Mouse (Mus musculus): ENCODE results near the gene Sept11. TPM values are rescaled to one million over a fixed set of nuclear protein-coding genes. Genes with fewer than 3 reads are reported as not detected.

The Sept11 gene
- polyA plus RNA-seq, 1 experiment from 2014 or later: 195 TPM

GRCm38 (mm10) chr5:93178616-93179015, 85.4 kb downstream of the Sept11 start:
- H3K36me3 ChIP-seq: peaks cover 43% of the 10 kb centered on the region

GRCm38 (mm10) chr5:93180252-93180651, 87.0 kb downstream of the Sept11 start:
- H3K27me3 ChIP-seq: no peaks in the 10 kb centered on the region
- peaks cover 38% of the 10 kb centered on the region for H3K36me3 ChIP-seq
- no peak overlapping the region for H3K4me3 ChIP-seq (replicated peaks)
- H3K9me3 ChIP-seq (replicated peaks): no peaks in the 10 kb centered on the region
- ATAC-seq (ENCODE audit: insufficient number of reproducible peaks, low FRiP score, low TSS enrichment, low read depth): no peak
- WGBS: 66% methylated on average over 2 of the region's 2 CpGs
- no peak overlapping the region for H3K4me2 ChIP-seq (replicated peaks)
- H3K27ac ChIP-seq (replicated peaks): no peak overlapping the region
- H3K9ac ChIP-seq: no peak overlapping the region
- H3K4me1 ChIP-seq: no peaks in the 10 kb centered on the region

More at GRCm38 (mm10) chr5:93178616-93179015, 85.4 kb downstream of the Sept11 start:
- Histone ChIP-seq H3K4me3 (replicated peaks) (no peak overlapping the region), H3K27ac (replicated peaks) (0 out of 2 replicates have a peak overlapping the region, but pooled peaks have one; percentile 28), H3K4me2 (replicated peaks) (no peak overlapping the region), H3K9me3 (replicated peaks) (no peaks in the 10 kb centered on the region), H3K27me3 (no peaks in the 10 kb centered on the region), H3K4me1 (no peaks in the 10 kb centered on the region), H3K9ac (no peak overlapping the region)
- 76% methylated on average over 6 of the region's 6 CpGs for WGBS
- no peak for ATAC-seq (ENCODE audit: insufficient number of reproducible peaks, low FRiP score, low TSS enrichment, low read depth)

GRCm38 (mm10) chr5:93183311-93183710, 90.1 kb downstream of the Sept11 start:
- 72% methylated on average over 6 of the region's 6 CpGs for WGBS
- H3K9me3 ChIP-seq (replicated peaks): no peaks in the 10 kb centered on the region

GRCm38 (mm10) chr5:93184548-93184947, 91.3 kb downstream of the Sept11 start:
- WGBS: 87% methylated on average over 6 of the region's 6 CpGs
- H3K36me3 ChIP-seq: peaks cover 56% of the 10 kb centered on the region
- H3K9ac ChIP-seq: no peak overlapping the region
- no peaks in the 10 kb centered on the region for H3K4me1 ChIP-seq
- ATAC-seq (ENCODE audit: insufficient number of reproducible peaks, low FRiP score, low TSS enrichment, low read depth): no peak
- no peak overlapping the region for H3K4me3 ChIP-seq (replicated peaks)
- no peak overlapping the region for H3K27ac ChIP-seq (replicated peaks)
- H3K9me3 ChIP-seq (replicated peaks): no peaks in the 10 kb centered on the region
- H3K4me2 ChIP-seq (replicated peaks): no peak overlapping the region
- H3K27me3 ChIP-seq: no peaks in the 10 kb centered on the region

More at GRCm38 (mm10) chr5:93183311-93183710, 90.1 kb downstream of the Sept11 start:
- H3K36me3 ChIP-seq: peaks cover 52% of the 10 kb centered on the region
- H3K4me2 ChIP-seq (replicated peaks): no peak overlapping the region
- no peak overlapping the region for H3K4me3 ChIP-seq (replicated peaks)
- H3K27ac ChIP-seq (replicated peaks): no peak overlapping the region
- no peaks in the 10 kb centered on the region for H3K4me1 ChIP-seq
- no peak overlapping the region for H3K9ac ChIP-seq
- no peak for ATAC-seq (ENCODE audit: insufficient number of reproducible peaks, low FRiP score, low TSS enrichment, low read depth)
- H3K27me3 ChIP-seq: no peaks in the 10 kb centered on the region

GRCm38 (mm10) chr5:93189607-93190006, 96.4 kb downstream of the Sept11 start:
- Histone ChIP-seq H3K4me1 (no peaks in the 10 kb centered on the region), H3K9me3 (replicated peaks) (no peaks in the 10 kb centered on the region), H3K27ac (replicated peaks) (no peak overlapping the region), H3K4me3 (replicated peaks) (no peak overlapping the region), H3K36me3 (peaks cover 47% of the 10 kb centered on the region), H3K4me2 (replicated peaks) (no peak overlapping the region), H3K9ac (no peak overlapping the region), H3K27me3 (no peaks in the 10 kb centered on the region)
- 71% methylated on average over 3 of the region's 3 CpGs for WGBS
- no peak for ATAC-seq (ENCODE audit: insufficient number of reproducible peaks, low FRiP score, low TSS enrichment, low read depth)

GRCm38 (mm10) chr5:93190428-93190827, 97.2 kb downstream of the Sept11 start:
- H3K9me3 ChIP-seq (replicated peaks): no peaks in the 10 kb centered on the region
- H3K4me3 ChIP-seq (replicated peaks): no peak overlapping the region
- no peak overlapping the region for H3K4me2 ChIP-seq (replicated peaks)
- no peaks in the 10 kb centered on the region for H3K4me1 ChIP-seq
- H3K9ac ChIP-seq: no peak overlapping the region
- H3K36me3 ChIP-seq: peaks cover 42% of the 10 kb centered on the region
- ATAC-seq (ENCODE audit: insufficient number of reproducible peaks, low FRiP score, low TSS enrichment, low read depth): no peak
- 93% methylated on average over 5 of the region's 5 CpGs for WGBS
- H3K27me3 ChIP-seq: no peaks in the 10 kb centered on the region
- H3K27ac ChIP-seq (replicated peaks): no peak overlapping the region

GRCm38 (mm10) chr5:93198232-93198631, 105.0 kb downstream of the Sept11 start:
- no peak overlapping the region for H3K9ac ChIP-seq
- 87% methylated on average over 3 of the region's 3 CpGs for WGBS
- H3K4me3 ChIP-seq (replicated peaks): no peak overlapping the region
- no peaks in the 10 kb centered on the region for H3K27me3 ChIP-seq
- H3K4me2 ChIP-seq (replicated peaks): no peak overlapping the region
- H3K9me3 ChIP-seq (replicated peaks): no peaks in the 10 kb centered on the region
- H3K4me1 ChIP-seq: no peaks in the 10 kb centered on the region
- no peak overlapping the region for H3K27ac ChIP-seq (replicated peaks)
- no peak for ATAC-seq (ENCODE audit: insufficient number of reproducible peaks, low FRiP score, low TSS enrichment, low read depth)
- H3K36me3 ChIP-seq: peaks cover 38% of the 10 kb centered on the region

GRCm38 (mm10) chr5:93201181-93201580, 107.9 kb downstream of the Sept11 start:
- Histone ChIP-seq H3K9ac (no peak overlapping the region), H3K4me3 (replicated peaks) (no peak overlapping the region), H3K4me1 (peaks cover 6% of the 10 kb centered on the region; the same call in 1 of the 2 replicates), H3K36me3 (peaks cover 33% of the 10 kb centered on the region), H3K27me3 (no peaks in the 10 kb centered on the region), H3K4me2 (replicated peaks) (no peak overlapping the region), H3K27ac (replicated peaks) (no peak overlapping the region), H3K9me3 (replicated peaks) (no peaks in the 10 kb centered on the region)
- WGBS: 34% methylated on average over 1 of the region's 1 CpGs
- ATAC-seq (ENCODE audit: insufficient number of reproducible peaks, low FRiP score, low TSS enrichment, low read depth): no peak

- WGBS: 1% methylated on average over 46 of the region's 63 CpGs
- Histone ChIP-seq H3K27ac (replicated peaks) (peak overlapping the region; percentile 95), H3K4me1 (peaks cover 6% of the 10 kb centered on the region; the same call in 1 of the 2 replicates), H3K9ac (peak overlapping the region; percentile 98), H3K36me3 (peaks cover 10% of the 10 kb centered on the region), H3K4me2 (replicated peaks) (peak overlapping the region; percentile 61), H3K4me3 (replicated peaks) (peak overlapping the region; percentile 82), H3K9me3 (replicated peaks) (no peaks in the 10 kb centered on the region), H3K27me3 (no peaks in the 10 kb centered on the region)
- ATAC-seq (ENCODE audit: insufficient number of reproducible peaks, low FRiP score, low TSS enrichment, low read depth): peak; percentile 63
Observed at GRCm38 (mm10) chr5:93205371-93206108, 112.3 kb downstream of the Sept11 start.

GRCm38 (mm10) chr5:93206109-93207005, 113.1 kb downstream of the Sept11 start, which contains the start of the genes Ccni and 2010109A12Rik:
Gene Ccni, minus strand, starts transcription at chr5:93206495.
Gene 2010109A12Rik, plus strand, starts transcription at chr5:93206518.
- Histone ChIP-seq H3K36me3 (peaks cover 3% of the 10 kb centered on the region; the same call in 1 of the 2 replicates), H3K27me3 (no peaks in the 10 kb centered on the region), H3K4me3 (replicated peaks) (peak within 1 kb of the TSS; percentile 82), H3K27ac (replicated peaks) (peak within 1 kb of the TSS; percentile 95), H3K4me2 (replicated peaks) (peak within 1 kb of the TSS; percentile 61), H3K9me3 (replicated peaks) (no peaks in the 10 kb centered on the region), H3K4me1 (peaks cover 6% of the 10 kb centered on the region; the same call in 1 of the 2 replicates), H3K9ac (peak within 1 kb of the TSS; percentile 98)
- WGBS: under 1% methylated on average over 79 of the region's 79 CpGs
- peak; percentile 96 for ATAC-seq (ENCODE audit: insufficient number of reproducible peaks, low FRiP score, low TSS enrichment, low read depth)

GRCm38 (mm10) chr5:93207006-93207348, 113.7 kb downstream of the Sept11 start:
- WGBS: under 1% methylated on average over 6 of the region's 6 CpGs
- no peak for ATAC-seq (ENCODE audit: insufficient number of reproducible peaks, low FRiP score, low TSS enrichment, low read depth)
- H3K27me3 ChIP-seq: no peaks in the 10 kb centered on the region

More at GRCm38 (mm10) chr5:93207006-93207348, 113.7 kb downstream of the Sept11 start:
- H3K4me1 ChIP-seq: peaks cover 6% of the 10 kb centered on the region; the same call in 1 of the 2 replicates
- peak overlapping the region; percentile 95 for H3K27ac ChIP-seq (replicated peaks)
- no peaks in the 10 kb centered on the region for H3K36me3 ChIP-seq
- peak overlapping the region; percentile 61 for H3K4me2 ChIP-seq (replicated peaks)
- H3K9ac ChIP-seq: peak overlapping the region; percentile 55; the same call in 1 of the 2 replicates
- no peaks in the 10 kb centered on the region for H3K9me3 ChIP-seq (replicated peaks)
- peak overlapping the region; percentile 82 for H3K4me3 ChIP-seq (replicated peaks)

Data from embryonic facial prominence, embryonic 15.5 days (tissue).